Mouse (Mus musculus): ENCODE results near the gene Dedd2.
A peak's percentile ranks its signal among the peaks of the same experiment; 100 is the strongest.
"Not testable (repeated sequence)": the region's sequence is repeated elsewhere in the genome, so short reads cannot be mapped to it uniquely, and the experiment has no call there.

Dedd2 gene

DNA sequence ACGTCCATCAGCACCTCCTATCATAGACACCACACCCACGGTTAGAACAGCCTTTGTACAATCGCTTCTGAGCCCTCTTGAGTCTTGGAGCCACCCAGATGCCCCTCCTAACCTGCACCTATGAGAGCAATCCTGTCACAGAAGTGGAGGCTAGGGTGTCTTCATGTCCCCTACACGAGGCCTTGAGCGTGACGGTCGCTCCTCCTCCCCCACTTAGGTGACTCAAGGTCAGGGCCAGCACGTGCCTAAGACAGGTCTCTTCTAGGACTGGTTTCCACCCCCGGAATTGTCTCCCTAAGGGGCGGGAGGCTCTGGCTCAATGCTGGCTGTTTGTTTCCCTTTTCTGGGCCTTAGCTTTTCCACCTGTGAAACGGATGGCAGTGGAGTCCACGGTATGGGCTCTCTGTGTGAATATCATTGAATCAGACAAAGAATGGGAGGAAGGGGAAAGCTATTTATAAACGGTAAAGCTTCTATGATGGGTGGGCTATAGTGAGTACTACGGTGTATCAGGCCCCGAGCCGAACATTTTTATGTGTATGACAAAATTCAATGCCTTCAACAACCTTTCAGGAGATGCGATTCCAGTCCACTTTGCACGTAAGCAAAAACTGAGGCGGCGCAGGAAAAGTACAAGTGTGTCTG, at the start of gene Dedd2:
Gene Dedd2 (minus strand): TSS at position 159 of the 645 bp plus-strand sequence.
- H3K4me3 ChIP-seq (replicated peaks; ENCODE audit: low read length), result peak within 1 kb of the TSS; percentile 90
- H3K36me3 ChIP-seq (ENCODE audit: insufficient read depth, low read length), result peaks cover 57% of the 10 kb centered on the region
- H3K9me3 ChIP-seq (ENCODE audit: low read length), result no peaks in the 10 kb centered on the region
- H3K4me1 ChIP-seq (replicated peaks; ENCODE audit: low read depth, low read length), result peaks cover 63% of the 10 kb centered on the region
- no peaks in the 10 kb centered on the region for H3K27me3 ChIP-seq (ENCODE audit: insufficient read depth, low read length)
- TF ChIP-seq POU5F1 (IDR thresholded peaks at IDR 0.05; ENCODE audit: borderline replicate concordance, low read length), result no peak
- no peak for TF ChIP-seq CTCF (conservative IDR thresholded peaks at IDR 0.05; ENCODE audit: low read length)
- no peak for TF ChIP-seq NANOG (IDR thresholded peaks at IDR 0.05; ENCODE audit: borderline replicate concordance, low read length)

DNA sequence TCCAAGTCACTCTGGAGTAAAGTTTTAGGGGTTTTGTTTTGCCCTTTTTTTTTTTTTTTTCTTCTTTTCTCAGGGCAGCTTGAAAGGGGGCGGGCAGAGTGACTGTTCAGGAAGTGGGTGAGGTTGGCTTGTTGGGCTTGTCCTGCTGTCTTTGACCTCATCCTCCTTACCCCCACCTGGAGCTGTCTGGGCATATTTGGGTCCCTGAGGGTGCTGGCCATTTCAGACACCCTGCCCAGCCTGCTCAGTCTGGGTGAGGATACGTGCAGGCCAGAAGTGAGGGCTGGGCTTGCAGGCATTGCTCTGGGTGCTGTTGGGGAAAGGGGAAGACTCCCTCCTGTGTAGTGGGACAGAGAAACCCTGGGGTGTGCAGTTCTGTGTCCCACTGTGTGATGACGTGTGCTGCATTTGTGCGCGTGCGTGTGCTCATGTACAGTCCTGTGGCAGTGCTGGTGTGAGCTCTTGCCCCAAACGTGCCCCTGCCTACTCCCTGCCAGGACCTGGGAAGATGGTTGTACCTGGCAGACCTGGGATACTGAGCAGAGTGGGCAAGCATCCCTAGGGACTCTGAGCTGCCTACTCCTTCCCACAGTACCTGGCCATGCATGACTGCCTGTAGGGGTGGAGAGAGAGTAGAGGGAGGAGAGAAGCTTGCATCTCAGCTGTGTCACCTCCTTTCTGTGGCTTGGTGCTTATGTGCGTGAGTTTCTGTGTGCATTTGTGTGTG, 49.3 kb upstream of the Dedd2 start:
- Histone ChIP-seq H3K4me3 (replicated peaks; ENCODE audit: low read length) (peak overlapping the region; percentile 94), H3K9me3 (ENCODE audit: low read length) (no peaks in the 10 kb centered on the region), H3K4me1 (replicated peaks; ENCODE audit: low read depth, low read length) (peaks cover 86% of the 10 kb centered on the region), H3K36me3 (ENCODE audit: insufficient read depth, low read length) (peaks cover 22% of the 10 kb centered on the region), H3K27me3 (ENCODE audit: insufficient read depth, low read length) (peaks cover 21% of the 10 kb centered on the region)
- TF ChIP-seq NANOG (IDR thresholded peaks at IDR 0.05; ENCODE audit: borderline replicate concordance, low read length), result no peak

DNA sequence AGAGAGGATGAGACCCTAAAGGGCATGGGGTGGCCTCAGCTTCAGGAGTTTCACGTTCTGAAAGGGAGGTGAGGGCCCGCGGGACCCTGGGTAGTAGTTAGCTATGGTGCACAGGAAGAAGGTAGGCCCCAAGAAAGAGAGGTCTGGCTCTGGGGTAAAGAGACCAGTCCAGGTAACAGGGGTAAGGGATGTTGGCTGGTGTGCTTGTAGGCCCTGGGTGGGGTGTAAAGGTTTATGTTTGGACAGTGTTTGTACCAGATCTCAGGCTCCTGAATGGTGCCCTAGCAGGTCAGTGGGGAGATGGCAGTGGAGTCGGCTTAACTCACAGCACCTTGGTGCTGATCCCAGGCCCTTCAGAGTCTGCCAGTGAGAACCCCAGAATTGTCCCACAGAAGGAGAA, 48.6 kb upstream of the Dedd2 start:
- H3K36me3 ChIP-seq (ENCODE audit: insufficient read depth, low read length), result peaks cover 16% of the 10 kb centered on the region
- peaks cover 85% of the 10 kb centered on the region for H3K4me1 ChIP-seq (replicated peaks; ENCODE audit: low read depth, low read length)
- H3K4me3 ChIP-seq (replicated peaks; ENCODE audit: low read length), result peak overlapping the region; percentile 94
- no peaks in the 10 kb centered on the region for H3K9me3 ChIP-seq (ENCODE audit: low read length)
- peaks cover 21% of the 10 kb centered on the region for H3K27me3 ChIP-seq (ENCODE audit: insufficient read depth, low read length)
- TF ChIP-seq NANOG (IDR thresholded peaks at IDR 0.05; ENCODE audit: borderline replicate concordance, low read length) (no peak), POU5F1 (IDR thresholded peaks at IDR 0.05; ENCODE audit: borderline replicate concordance, low read length) (no peak), CTCF (conservative IDR thresholded peaks at IDR 0.05; ENCODE audit: low read length) (no peak)

DNA sequence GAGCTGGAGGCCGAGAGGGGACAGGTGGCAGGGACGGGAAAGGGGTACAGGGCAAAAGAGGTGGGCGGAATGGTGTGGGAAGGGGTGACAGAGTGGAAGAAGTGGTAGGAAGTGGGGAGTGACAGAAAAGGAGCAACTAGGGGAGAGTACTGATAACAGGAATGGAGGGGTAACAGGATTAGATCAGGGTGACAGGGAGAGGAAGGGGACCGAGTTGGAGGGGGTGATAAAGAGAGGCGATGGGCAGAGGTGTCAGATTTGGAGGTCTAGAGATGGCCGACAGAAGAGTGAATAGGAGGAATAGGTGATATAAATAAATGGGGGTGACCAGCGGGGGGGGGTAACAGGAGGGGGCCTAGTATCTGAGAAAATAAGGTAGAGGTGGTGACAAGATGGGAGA, 48.2 kb upstream of the Dedd2 start:
- H3K27me3 ChIP-seq (ENCODE audit: insufficient read depth, low read length), result peaks cover 18% of the 10 kb centered on the region
- peak overlapping the region; percentile 94 for H3K4me3 ChIP-seq (replicated peaks; ENCODE audit: low read length)
- no peaks in the 10 kb centered on the region for H3K9me3 ChIP-seq (ENCODE audit: low read length)
- TF ChIP-seq POU5F1 (IDR thresholded peaks at IDR 0.05; ENCODE audit: borderline replicate concordance, low read length) (no peak), CTCF (conservative IDR thresholded peaks at IDR 0.05; ENCODE audit: low read length) (no peak), NANOG (IDR thresholded peaks at IDR 0.05; ENCODE audit: borderline replicate concordance, low read length) (no peak)
- H3K4me1 ChIP-seq (replicated peaks; ENCODE audit: low read depth, low read length), result peaks cover 83% of the 10 kb centered on the region
- peaks cover 12% of the 10 kb centered on the region for H3K36me3 ChIP-seq (ENCODE audit: insufficient read depth, low read length)

DNA sequence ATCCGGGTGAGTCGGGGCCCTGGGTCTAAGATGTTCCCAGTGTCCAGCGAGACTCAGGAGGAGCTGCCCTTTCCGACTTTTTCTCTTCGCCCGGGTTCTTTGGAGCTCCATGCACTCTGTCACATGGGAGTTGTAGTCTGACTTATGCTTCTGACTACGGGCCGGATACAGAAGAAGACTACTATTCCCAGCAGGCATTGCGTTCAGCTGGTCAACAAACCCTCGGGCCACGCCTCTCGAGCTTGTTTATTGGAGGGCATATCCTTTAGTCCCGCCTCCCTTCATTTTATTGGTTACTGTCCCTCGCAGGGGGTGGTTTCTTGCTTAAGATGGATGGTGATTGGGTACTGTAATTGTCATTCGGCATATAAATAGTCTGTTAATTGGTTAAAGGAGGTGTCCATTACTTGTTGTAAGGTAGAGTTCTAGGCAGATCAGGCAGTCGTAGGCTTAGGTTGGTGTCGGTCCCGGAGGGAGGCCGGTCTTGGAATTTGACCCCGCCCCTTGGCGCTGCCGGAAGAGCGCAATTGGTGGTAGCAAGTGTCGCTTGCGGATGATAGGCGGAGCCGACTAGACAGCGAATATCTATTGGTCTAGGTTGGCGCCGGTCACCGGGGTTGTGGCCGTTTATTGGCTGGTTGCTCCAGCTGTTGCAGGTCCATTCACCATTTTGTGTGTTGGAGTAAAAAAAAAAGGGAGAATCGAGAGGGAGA, 47.5 kb upstream of the Dedd2 start:
- no peak for TF ChIP-seq POU5F1 (IDR thresholded peaks at IDR 0.05; ENCODE audit: borderline replicate concordance, low read length)
- no peak for TF ChIP-seq CTCF (conservative IDR thresholded peaks at IDR 0.05; ENCODE audit: low read length)
- Histone ChIP-seq H3K4me3 (replicated peaks; ENCODE audit: low read length) (peak overlapping the region; percentile 94), H3K36me3 (ENCODE audit: insufficient read depth, low read length) (peaks cover 8% of the 10 kb centered on the region; the same call in 1 of the 2 replicates), H3K27me3 (ENCODE audit: insufficient read depth, low read length) (peaks cover 11% of the 10 kb centered on the region), H3K9me3 (ENCODE audit: low read length) (no peaks in the 10 kb centered on the region), H3K4me1 (replicated peaks; ENCODE audit: low read depth, low read length) (peaks cover 79% of the 10 kb centered on the region)

DNA sequence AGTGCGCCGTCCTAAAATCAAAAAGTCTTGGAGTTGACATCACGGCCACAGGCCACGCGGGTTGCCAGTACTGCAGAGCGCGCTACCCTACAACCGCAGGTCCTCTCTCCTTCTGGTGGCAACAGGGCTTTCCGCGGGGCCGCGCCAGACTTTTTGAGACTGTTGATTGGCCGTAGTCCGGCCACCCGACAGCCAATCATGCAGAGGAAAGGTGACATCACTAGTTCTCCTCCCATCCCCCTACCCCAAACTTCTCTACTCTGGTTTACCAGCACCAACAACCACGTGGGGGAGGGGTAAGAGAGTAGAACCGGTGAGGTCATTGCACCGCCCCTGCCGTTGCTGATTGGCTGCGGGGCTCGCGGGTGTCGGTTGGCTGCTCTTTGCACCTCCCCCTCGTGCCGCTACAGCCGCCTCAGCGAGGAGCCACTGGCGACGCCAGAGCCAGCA, 46.9 kb upstream of the Dedd2 start, which contains the start of gene Cic:
Gene Cic (plus strand): TSS at position 404 of the 450 bp plus-strand sequence.
- Histone ChIP-seq H3K4me1 (replicated peaks; ENCODE audit: low read depth, low read length) (peaks cover 78% of the 10 kb centered on the region), H3K4me3 (replicated peaks; ENCODE audit: low read length) (peak within 1 kb of the TSS; percentile 94), H3K36me3 (ENCODE audit: insufficient read depth, low read length) (peaks cover 8% of the 10 kb centered on the region; the same call in 1 of the 2 replicates), H3K9me3 (ENCODE audit: low read length) (no peaks in the 10 kb centered on the region), H3K27me3 (ENCODE audit: insufficient read depth, low read length) (peaks cover 7% of the 10 kb centered on the region; the same call in 1 of the 2 replicates)
- TF ChIP-seq CTCF (conservative IDR thresholded peaks at IDR 0.05; ENCODE audit: low read length), result no peak
- TF ChIP-seq NANOG (IDR thresholded peaks at IDR 0.05; ENCODE audit: borderline replicate concordance, low read length), result no peak
- TF ChIP-seq POU5F1 (IDR thresholded peaks at IDR 0.05; ENCODE audit: borderline replicate concordance, low read length), result no peak

DNA sequence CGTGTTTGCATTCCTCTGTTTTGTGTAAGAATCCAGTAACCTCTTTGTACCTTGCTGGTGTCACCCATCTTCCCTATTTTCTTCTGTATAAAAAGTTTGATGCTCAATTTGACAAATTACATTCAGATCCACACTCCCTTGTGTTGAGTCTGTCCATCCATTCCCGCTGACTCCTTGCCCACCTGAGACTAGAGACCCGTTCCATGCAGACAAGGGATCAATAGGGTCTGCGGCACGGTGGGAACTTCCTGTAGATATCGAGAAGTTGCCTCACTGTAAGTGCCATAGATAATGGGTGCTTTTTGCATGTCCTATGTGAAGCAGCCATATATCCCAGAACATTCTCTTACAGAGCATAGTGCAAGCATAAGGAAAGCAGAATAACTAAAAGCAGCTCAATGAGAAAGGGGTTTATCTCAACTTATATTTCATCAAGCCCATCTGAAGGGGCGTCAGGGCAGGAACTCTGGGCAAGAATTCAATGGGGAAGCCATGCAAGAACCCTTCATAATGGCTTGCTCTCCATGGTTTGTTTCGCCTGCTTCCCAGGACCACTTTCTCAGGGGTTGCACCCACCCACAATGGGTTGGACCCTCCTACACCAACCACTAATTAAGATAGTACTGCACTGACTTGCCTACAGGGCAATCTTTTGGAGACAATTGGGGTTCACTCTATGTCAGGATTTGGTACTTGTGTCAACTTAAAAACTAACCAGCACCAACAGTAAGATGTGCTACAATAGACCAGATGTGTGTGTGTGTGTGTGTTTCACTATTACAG, 46.0 kb upstream of the Dedd2 start:
- TF ChIP-seq CTCF (conservative IDR thresholded peaks at IDR 0.05; ENCODE audit: low read length), result no peak
- no peak for TF ChIP-seq NANOG (IDR thresholded peaks at IDR 0.05; ENCODE audit: borderline replicate concordance, low read length)
- TF ChIP-seq POU5F1 (IDR thresholded peaks at IDR 0.05; ENCODE audit: borderline replicate concordance, low read length), result no peak
- Histone ChIP-seq H3K36me3 (ENCODE audit: insufficient read depth, low read length) (peaks cover 2% of the 10 kb centered on the region; the same call in 1 of the 2 replicates), H3K4me1 (replicated peaks; ENCODE audit: low read depth, low read length) (peaks cover 75% of the 10 kb centered on the region), H3K27me3 (ENCODE audit: insufficient read depth, low read length) (no peaks in the 10 kb centered on the region), H3K9me3 (ENCODE audit: low read length) (no peaks in the 10 kb centered on the region), H3K4me3 (replicated peaks; ENCODE audit: low read length) (peak overlapping the region; percentile 94)

DNA sequence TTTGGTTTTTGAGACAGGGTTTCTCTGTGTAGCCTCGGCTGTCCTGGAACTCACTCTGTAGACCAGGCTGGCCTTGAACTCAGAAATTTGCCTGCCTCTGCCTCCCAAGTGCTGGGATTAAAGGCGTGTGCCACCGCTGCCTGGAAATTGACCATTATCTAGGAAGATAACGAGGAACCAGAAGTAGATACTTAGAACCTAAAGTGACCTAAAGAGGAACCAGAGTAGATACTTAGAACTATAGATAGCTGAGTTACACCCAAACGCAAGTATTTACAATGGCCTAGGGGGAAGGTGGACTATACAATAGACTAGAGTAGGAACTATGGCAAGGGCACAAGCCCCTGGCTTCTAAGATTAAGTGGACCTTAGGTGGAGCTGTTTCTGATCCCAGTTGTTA, 45.3 kb upstream of the Dedd2 start:
- H3K4me1 ChIP-seq (replicated peaks; ENCODE audit: low read depth, low read length), result peaks cover 72% of the 10 kb centered on the region
- H3K9me3 ChIP-seq (ENCODE audit: low read length); H3K4me3 ChIP-seq (replicated peaks; ENCODE audit: low read length); H3K27me3 ChIP-seq (ENCODE audit: insufficient read depth, low read length); H3K36me3 ChIP-seq (ENCODE audit: insufficient read depth, low read length): not testable (repeated sequence)
